15 mouse cellular contexts compared by ENCODE assay signal in the genomic region with DNA sequence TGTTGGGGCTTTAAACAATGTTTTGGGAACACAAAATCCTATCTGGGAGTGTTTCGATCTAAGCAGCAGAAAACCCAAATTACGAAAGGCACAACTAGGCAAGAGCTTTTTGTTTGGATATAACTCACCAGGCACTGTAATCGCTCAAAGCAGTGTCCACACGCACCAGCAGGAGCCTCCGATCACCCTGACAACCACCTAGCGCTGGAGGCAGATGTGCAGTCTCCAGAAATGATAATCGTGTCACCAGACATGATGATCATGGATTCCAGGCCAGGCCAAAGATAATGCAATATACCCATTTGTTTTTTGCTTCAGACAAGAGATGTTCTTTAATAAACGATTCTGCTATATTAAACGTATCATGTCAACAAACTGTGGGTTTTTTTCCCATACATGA.
"Had no signal": no experiment of that assay in that cellular context is flagged by ENCODE, and none has a peak within 500 bp of the region (broad histone marks: within the 10 kb centered on the region; RNA-seq: fewer than 3 reads in every experiment).

No protein-coding gene starts in this region.

- DNase-seq: kidney, adult 2 months; kidney, postnatal 14 days; lung, embryonic 14.5 days; lung, postnatal 10 days; lung, postnatal 4 days; midbrain, embryonic 14.5 days; right cerebral cortex, postnatal 14 days; thymus, adult 2 months; thymus, postnatal 25 days had no signal

- H3K4me3 ChIP-seq: kidney, embryonic 15.5 days; limb, embryonic 15.5 days; midbrain, embryonic 10.5 days; myocyte; neural tube, embryonic 12.5 days; stomach, embryonic 15.5 days had no signal

- H3K9ac ChIP-seq: kidney, embryonic 15.5 days; limb, embryonic 15.5 days; lung, embryonic 14.5 days; neural tube, embryonic 12.5 days; stomach, embryonic 15.5 days had no signal

- H3K4me2 ChIP-seq: kidney, embryonic 15.5 days; limb, embryonic 15.5 days; lung, embryonic 14.5 days; neural tube, embryonic 12.5 days; stomach, embryonic 15.5 days had no signal

- H3K27ac ChIP-seq: kidney, embryonic 15.5 days; limb, embryonic 15.5 days; midbrain, embryonic 10.5 days; neural tube, embryonic 12.5 days; stomach, embryonic 15.5 days had no signal

- H3K36me3 ChIP-seq: kidney, embryonic 15.5 days; limb, embryonic 15.5 days; midbrain, embryonic 10.5 days; neural tube, embryonic 12.5 days; stomach, embryonic 15.5 days had no signal

- H3K9me3 ChIP-seq: kidney, embryonic 15.5 days; limb, embryonic 15.5 days; midbrain, embryonic 10.5 days; neural tube, embryonic 12.5 days; stomach, embryonic 15.5 days had no signal
